Mouse (Mus musculus) 3T3-L1 (cell line): ENCODE measurements around the gene Cenpf.
A peak's percentile ranks its signal among the peaks of the same experiment; 100 is the strongest.

Experiments
- DNase-seq: peaks from one replicate; pipeline ENCODE4 v3.0.0-alpha.2; 2015; ENCODE audit warnings: low read depth, low spot score

The Cenpf gene

GRCm38 (mm10) chr1:189687654-189688387, at the start of gene Cenpf:
TSS of gene Cenpf (minus strand) at chr1:189688086.
- DNase-seq = peak; percentile 99

GRCm38 (mm10) chr1:189732156-189732555, 44.3 kb upstream of the Cenpf start:
- DNase-seq = no peak

- no peak for DNase-seq
Measured at GRCm38 (mm10) chr1:189731697-189732096, 43.8 kb upstream of the Cenpf start.

GRCm38 (mm10) chr1:189729141-189729815, 41.4 kb upstream of the Cenpf start:
- peak; percentile 36 for DNase-seq

- DNase-seq = peak; percentile 42
Measured at GRCm38 (mm10) chr1:189728784-189729115, 40.9 kb upstream of the Cenpf start.

DNA sequence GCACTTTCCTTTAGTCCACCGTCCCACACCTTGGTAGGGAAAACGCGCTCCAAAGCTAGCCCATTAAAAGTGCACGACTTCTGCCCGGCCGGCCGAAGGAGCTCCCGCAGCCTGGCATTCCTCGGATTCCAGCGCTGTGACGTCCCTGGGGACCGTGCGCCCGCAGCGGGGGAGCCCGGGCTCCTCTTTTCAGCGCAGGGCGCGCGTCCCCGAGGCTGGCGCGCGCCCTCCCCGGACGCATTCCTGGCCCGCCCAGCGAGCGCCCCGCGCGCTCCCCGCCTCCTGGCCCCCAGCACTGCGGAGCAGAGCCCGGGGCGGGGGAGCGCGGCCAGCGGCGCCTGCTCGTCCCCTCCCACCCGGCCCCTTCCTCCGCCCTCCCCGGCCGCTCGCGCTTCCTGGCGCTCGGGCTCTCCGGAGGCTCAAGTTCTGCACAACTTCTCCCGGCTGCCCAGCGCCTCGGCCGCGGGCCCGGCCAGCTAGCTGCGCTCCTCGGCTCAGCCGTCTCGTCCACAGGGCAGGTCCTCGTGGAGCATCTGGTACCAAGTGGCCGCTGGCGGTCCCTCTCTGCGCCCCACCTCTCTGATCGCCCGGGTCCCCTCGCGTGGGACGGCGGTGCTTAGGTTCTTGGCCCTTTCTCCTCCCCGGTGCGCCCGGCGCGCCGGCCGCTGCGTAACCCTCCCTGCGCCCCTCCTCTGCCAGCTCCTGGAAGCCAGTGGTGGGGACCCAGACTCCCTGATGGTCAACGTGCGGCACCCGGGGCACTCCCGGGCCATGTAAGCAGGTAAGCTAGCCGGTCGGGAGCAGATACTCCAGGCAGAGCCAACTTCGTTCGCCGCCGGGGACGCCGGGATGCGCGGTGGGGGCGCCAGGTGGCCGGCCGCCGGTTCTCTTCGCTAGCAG, 40.2 kb upstream of the Cenpf start, which contains the start of gene Ptpn14:
Gene Ptpn14, plus strand, starts transcription at position 385 of the 900 bp plus-strand sequence.
- peak; percentile 87 for DNase-seq

DNA sequence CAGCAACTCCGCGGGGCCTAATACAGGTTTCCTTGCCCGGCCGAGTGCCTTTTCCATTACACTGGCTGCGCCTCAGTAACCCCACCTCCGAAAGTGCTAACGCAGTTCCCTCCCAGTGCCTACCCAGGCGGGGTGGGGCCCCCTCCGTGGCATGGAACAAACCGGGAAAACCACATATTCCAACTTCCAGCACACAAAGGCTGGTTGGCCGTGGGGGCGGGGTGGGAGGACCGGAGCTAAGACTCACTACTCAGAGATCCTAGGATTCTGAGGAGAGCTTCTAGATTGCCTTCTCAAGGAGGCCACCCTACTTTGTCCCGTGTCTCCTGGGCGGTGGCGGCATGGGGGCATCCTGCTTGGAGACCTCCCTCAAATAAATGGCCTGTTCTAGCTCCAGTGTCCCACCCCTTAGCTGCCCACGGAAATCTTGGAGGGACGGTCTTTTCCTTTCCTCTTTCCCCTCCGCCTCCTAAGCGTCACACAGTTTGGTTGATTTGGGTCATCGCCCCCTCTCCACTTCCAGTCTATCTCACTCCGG, 39.5 kb upstream of the Cenpf start:
- peak; percentile 96 for DNase-seq

- no peak for DNase-seq
Measured at GRCm38 (mm10) chr1:189726121-189726520, 38.2 kb upstream of the Cenpf start.

DNA sequence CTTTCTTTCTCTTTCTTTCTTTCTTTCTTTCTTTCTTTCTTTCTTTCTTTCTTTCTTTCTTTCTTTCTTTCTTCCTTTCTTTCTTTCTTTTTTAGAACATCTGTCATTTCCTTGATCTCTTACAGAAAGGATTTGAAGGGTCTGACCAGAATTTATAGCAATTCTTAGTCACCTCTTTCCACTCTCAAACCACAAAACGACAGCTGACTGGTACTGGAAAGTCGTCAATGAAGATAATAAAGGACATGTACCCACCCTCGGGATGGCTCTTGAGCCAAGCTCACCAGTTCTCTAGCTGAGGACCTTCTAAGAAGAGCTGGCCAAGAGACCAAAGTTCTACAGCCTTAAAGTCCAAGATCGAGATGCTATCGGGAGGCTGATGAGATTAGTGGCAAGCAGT, 30.7 kb upstream of the Cenpf start:
- DNase-seq = no peak

DNA sequence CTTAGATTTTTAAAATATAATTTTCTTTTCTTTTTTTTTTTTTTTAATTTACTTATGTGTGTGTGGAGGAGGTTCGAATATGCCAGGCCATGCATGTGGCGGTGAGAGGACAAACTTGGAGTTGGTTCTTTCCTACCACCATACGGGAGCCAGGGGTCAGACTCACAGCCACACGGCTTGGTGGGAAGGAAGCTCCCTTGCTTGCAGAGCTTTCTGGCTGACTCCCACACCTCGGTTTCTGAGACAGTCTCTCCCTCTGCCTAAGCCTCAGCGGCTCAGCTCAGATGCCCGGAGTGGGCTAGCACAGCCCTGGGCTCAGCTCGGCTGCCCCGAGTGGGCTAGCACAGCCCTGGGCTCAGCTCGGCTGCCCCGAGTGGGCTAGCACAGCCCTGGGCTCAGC, 29.7 kb upstream of the Cenpf start:
- DNase-seq = no peak

DNA sequence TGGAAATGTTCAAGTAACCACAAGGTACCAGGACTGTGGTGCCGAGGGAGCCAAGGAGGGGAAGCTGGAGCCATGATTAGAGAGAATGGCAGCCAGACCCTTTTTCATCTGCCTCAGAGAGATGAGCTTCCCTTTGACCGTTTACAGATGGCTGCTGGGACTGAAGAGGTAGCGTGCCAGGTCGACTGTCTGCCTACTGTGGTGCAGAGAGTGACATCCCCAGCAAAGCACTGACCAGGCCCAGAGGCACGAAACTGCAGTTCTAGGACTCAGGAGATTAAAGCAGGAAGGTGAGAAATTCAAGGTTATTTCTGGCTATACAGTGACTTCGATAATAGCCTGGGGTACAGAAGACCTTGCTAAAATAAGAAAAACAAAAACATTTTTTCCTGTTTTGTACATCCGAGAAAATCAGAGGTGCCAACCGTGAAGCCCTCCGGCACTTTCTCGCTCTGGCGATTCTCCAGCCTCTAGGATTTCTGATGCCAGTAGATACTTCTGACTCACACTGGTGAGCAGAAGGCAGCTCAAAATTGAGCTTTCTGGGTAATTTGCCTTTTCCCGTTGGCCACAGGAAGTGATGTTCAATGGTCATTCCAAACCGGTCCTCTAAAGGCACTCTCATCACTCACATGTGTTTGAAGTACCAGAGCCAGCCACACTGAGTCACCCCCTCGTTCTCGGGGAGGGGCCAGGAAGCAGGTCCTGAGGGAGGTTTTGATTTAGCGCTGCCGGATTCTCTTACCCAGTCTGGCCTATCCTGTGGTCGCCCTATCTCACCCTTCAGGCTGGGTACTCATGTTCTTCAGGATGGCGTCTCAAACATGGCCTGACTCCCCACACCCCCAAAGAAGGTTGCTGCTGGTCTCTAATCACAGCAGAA, 28.3 kb upstream of the Cenpf start:
- peak; percentile 93 for DNase-seq

GRCm38 (mm10) chr1:189709001-189709400, 21.1 kb upstream of the Cenpf start:
- DNase-seq = no peak

DNA sequence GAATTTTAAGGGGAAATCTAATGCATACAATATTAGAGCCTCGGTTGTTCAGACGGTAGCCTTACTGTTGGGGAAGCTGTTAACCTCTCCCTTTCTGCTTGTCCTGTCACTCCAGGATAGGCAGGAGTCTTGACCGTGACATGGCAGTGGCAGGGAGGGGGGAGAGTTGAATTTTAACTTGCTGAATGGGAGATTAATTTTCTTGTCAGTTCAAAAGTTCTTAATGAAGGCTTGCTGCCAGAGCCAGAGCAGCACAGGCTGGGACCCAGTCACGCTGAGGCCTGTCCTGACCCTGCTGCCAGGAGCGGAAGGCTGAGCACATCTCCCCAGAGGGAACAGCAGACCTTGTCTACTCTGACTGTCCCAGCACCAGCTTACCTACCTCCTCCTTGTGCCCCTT, 19.5 kb upstream of the Cenpf start:
- DNase-seq = no peak

GRCm38 (mm10) chr1:189707014-189707413, 19.1 kb upstream of the Cenpf start:
- no peak for DNase-seq

- no peak for DNase-seq
Measured at GRCm38 (mm10) chr1:189706040-189706645, 18.3 kb upstream of the Cenpf start.

- no peak for DNase-seq
Measured at GRCm38 (mm10) chr1:189703591-189703990, 15.7 kb upstream of the Cenpf start.

- DNase-seq = peak; percentile 42
Measured at GRCm38 (mm10) chr1:189703156-189703555, 15.3 kb upstream of the Cenpf start.

DNA sequence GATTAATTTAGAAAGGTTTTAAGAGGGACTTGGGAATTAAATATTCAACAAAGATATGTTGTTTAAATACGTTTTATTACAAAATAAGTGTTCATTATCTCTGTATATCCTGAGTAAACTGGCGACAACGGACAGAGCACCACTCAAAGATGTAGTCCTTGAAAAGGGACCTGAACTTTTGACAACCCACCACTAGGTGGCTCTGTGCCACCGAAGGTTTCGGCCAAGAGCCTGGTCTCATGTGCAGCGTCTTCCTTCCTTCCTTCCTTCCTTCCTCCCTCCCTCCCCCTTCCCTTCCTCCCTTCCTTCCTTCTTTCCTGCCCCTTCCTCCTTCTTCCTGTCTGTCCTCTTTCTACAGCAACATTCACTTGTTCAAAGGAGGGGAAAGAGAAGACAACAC, 13.1 kb upstream of the Cenpf start:
- peak; percentile 85 for DNase-seq

DNA sequence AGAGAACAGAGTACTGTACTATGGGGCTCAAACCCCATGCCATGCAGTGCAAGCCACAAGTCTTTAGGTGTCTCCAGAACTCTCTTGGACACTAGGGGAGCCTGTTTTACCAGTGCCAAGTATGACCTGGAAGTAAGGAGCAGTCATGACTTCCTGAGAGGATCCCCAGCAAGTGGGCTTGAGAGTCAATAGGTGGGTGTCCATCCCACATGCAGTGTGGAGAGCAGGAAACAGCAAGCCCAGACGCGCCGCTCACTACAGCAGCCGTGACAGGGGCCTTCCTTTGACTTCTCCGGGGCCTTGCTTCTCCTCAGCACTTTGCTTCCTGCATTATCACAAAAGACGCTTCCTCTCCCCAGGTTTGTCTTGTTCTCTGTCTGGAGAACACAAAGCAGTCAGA, 12.3 kb upstream of the Cenpf start:
- no peak for DNase-seq

- no peak for DNase-seq
Measured at GRCm38 (mm10) chr1:189698416-189698815, 10.5 kb upstream of the Cenpf start.

- DNase-seq = no peak
Measured at GRCm38 (mm10) chr1:189695321-189695720, 7.4 kb upstream of the Cenpf start.
